Mouse (Mus musculus): Measurements from ENCODE around the gene Esrrg. TPM values are rescaled to one million over a fixed set of nuclear protein-coding genes. Genes with fewer than 3 reads are reported as not detected.

Esrrg gene
- total and polyA plus RNA-seq, 3 experiments = 0.05 TPM; not detected in 2

DNA sequence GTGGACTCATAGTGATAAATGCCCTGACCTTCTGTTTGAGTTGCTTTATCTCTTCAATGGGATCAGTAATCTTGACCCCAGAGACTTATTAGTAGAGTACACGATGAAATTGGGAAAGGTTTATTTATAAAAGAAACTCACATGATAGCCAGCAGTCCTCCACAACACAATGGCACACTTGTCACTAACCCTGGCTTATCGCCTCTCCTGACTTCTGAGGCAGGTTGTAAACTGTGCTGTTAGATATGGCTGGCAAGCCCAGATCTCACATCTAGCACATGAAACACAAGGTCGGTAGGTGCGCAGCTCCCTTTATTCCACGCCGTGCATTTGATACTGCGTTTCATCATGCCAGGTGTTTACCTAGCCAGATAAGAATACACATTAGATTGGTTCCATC, 288.3 kb downstream of the Esrrg start:
- TF ChIP-seq GATA1 (IDR thresholded peaks at IDR 0.05; ENCODE audit: borderline replicate concordance, low read length) (no peak), CTCF (IDR thresholded peaks at IDR 0.05; ENCODE audit: low read depth, low read length) (no peak)
- Histone ChIP-seq H3K27me3 (ENCODE audit: insufficient read depth, low read length) (no peaks in the 10 kb centered on the region), H3K36me3 (replicated peaks) (no peaks in the 10 kb centered on the region), H3K4me3 (ENCODE audit: low read depth, low read length) (no peak overlapping the region), H3K9me3 (replicated peaks) (peaks cover 53% of the 10 kb centered on the region), H3K4me1 (ENCODE audit: insufficient read depth, low read depth, low read length) (no peaks in the 10 kb centered on the region)
- ATAC-seq (ENCODE audit: extremely low read depth, insufficient number of reproducible peaks, low FRiP score, poor library complexity, severe bottlenecking) = no peak
- no peak for DNase-seq (ENCODE audit: low spot score)

DNA sequence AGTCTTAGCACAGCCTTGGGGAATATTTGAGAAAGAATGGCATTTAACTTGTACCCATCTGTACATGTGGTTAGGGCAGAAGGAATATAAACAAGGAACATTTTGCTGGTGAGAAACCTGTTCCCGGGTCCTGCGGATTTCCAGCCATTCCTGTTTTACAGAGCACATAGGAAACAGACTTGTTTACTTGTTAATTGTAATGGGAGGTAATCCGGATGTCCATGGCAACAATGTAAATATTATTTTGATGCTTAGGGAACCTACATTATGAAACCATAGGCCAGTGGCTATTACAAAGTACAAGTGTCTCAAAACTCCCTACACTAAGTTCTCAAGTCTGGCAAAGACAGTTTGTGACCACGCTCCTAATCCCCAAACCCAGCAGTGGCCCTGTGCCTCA, 290.9 kb downstream of the Esrrg start:
- H3K27me3 ChIP-seq (ENCODE audit: insufficient read depth, low read length) = no peaks in the 10 kb centered on the region
- no peaks in the 10 kb centered on the region for H3K4me1 ChIP-seq (ENCODE audit: insufficient read depth, low read depth, low read length)
- TF ChIP-seq CTCF (IDR thresholded peaks at IDR 0.05; ENCODE audit: low read depth, low read length) (no peak), GATA2 (IDR thresholded peaks at IDR 0.05; ENCODE audit: borderline replicate concordance, low read depth, low read length) (no peak), GATA1 (IDR thresholded peaks at IDR 0.05; ENCODE audit: borderline replicate concordance, low read length) (no peak), TAL1 (conservative IDR thresholded peaks at IDR 0.05; ENCODE audit: low read depth, low read length) (no peak), POLR2AphosphoS5 (IDR thresholded peaks at IDR 0.05; ENCODE audit: insufficient replicate concordance, low read depth, low read length) (no peak)
- peaks cover 57% of the 10 kb centered on the region for H3K9me3 ChIP-seq (replicated peaks)
- ATAC-seq (ENCODE audit: extremely low read depth, insufficient number of reproducible peaks, low FRiP score, poor library complexity, severe bottlenecking) (no peak), DNase-seq (ENCODE audit: low spot score) (no peak)
- H3K36me3 ChIP-seq (replicated peaks) = no peaks in the 10 kb centered on the region
- H3K4me3 ChIP-seq (ENCODE audit: low read depth, low read length) = no peak overlapping the region

DNA sequence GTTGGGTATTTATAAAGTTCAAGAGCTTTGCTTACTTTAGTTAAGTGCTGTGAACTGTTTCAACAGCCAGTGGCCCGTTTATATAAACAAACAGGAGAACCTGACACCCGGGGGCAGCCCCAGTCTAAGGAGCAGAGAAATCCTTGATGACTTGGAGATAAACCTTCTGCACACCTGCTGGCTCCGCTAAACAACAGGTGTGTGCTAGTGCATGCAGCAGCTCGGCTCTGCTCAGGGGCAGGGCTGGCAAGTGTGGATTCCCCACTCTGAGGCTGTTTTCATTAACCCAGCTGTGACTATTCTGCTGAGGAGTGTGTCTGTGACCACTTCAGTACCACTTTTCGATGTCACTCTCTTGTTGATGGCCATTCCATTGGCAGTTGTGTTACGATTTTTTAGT, 292.2 kb downstream of the Esrrg start:
- no peak overlapping the region for H3K4me3 ChIP-seq (ENCODE audit: low read depth, low read length)
- H3K27me3 ChIP-seq (ENCODE audit: insufficient read depth, low read length) = no peaks in the 10 kb centered on the region
- no peak for TF ChIP-seq POLR2AphosphoS5 (IDR thresholded peaks at IDR 0.05; ENCODE audit: insufficient replicate concordance, low read depth, low read length)
- no peak for TF ChIP-seq GATA2 (IDR thresholded peaks at IDR 0.05; ENCODE audit: borderline replicate concordance, low read depth, low read length)
- TF ChIP-seq CTCF (IDR thresholded peaks at IDR 0.05; ENCODE audit: low read depth, low read length) = no peak
- no peak for TF ChIP-seq GATA1 (IDR thresholded peaks at IDR 0.05; ENCODE audit: borderline replicate concordance, low read length)
- TF ChIP-seq TAL1 (conservative IDR thresholded peaks at IDR 0.05; ENCODE audit: low read depth, low read length) = no peak
- DNase-seq (ENCODE audit: low spot score) = no peak
- peaks cover 53% of the 10 kb centered on the region for H3K9me3 ChIP-seq (replicated peaks)
- no peak for ATAC-seq (ENCODE audit: extremely low read depth, insufficient number of reproducible peaks, low FRiP score, poor library complexity, severe bottlenecking)
- H3K4me1 ChIP-seq (ENCODE audit: insufficient read depth, low read depth, low read length) = no peaks in the 10 kb centered on the region
- no peaks in the 10 kb centered on the region for H3K36me3 ChIP-seq (replicated peaks)

DNA sequence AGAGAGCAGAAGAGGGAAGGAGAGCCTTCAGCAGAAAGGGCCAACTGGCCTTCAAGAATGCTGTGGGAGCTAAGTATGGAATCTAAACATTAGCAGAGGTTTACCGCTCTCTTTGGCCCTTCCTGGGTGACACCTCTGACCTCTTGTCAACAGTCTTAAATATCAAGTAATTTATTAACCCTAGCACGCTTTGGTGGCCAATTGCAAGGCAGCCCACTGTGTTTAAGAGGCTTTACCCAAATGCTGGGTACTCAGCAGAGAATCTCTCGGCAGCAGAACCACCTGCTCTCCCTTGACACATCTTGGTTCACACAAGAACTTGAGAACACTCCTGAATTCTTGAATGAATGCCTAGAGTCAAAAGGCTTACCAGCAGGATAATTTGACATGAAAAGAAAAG, 293.6 kb downstream of the Esrrg start:
- no peak for DNase-seq (ENCODE audit: low spot score)
- no peak overlapping the region for H3K4me3 ChIP-seq (ENCODE audit: low read depth, low read length)
- no peak for TF ChIP-seq CTCF (IDR thresholded peaks at IDR 0.05; ENCODE audit: low read depth, low read length)
- no peak for TF ChIP-seq POLR2AphosphoS5 (IDR thresholded peaks at IDR 0.05; ENCODE audit: insufficient replicate concordance, low read depth, low read length)
- TF ChIP-seq TAL1 (conservative IDR thresholded peaks at IDR 0.05; ENCODE audit: low read depth, low read length) = no peak
- no peak for TF ChIP-seq GATA2 (IDR thresholded peaks at IDR 0.05; ENCODE audit: borderline replicate concordance, low read depth, low read length)
- no peak for TF ChIP-seq GATA1 (IDR thresholded peaks at IDR 0.05; ENCODE audit: borderline replicate concordance, low read length)
- H3K27me3 ChIP-seq (ENCODE audit: insufficient read depth, low read length) = no peaks in the 10 kb centered on the region
- H3K36me3 ChIP-seq (replicated peaks) = no peaks in the 10 kb centered on the region
- peaks cover 52% of the 10 kb centered on the region for H3K9me3 ChIP-seq (replicated peaks)
- H3K4me1 ChIP-seq (ENCODE audit: insufficient read depth, low read depth, low read length) = no peaks in the 10 kb centered on the region
- no peak for ATAC-seq (ENCODE audit: extremely low read depth, insufficient number of reproducible peaks, low FRiP score, poor library complexity, severe bottlenecking)

DNA sequence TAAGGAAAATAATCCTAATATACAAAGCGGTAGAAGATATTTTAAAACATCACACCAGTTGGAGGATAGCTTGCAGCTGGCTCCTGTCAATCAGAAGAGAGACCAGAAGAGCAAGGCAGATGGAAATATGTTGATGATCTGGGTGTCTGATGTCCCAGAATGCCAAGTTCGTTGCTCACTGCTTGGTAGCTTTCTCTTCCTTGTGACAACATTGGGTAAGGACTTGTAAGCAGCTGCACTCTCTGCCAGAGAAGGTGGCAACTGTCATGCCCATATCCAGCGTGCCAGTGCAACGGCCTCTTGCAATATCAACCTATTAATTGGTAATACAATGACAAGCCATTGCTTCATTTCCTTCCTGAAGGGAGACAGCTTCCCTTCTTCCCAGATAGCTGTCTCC, 296.1 kb downstream of the Esrrg start:
- TF ChIP-seq TAL1 (conservative IDR thresholded peaks at IDR 0.05; ENCODE audit: low read depth, low read length) (no peak), POLR2AphosphoS5 (IDR thresholded peaks at IDR 0.05; ENCODE audit: insufficient replicate concordance, low read depth, low read length) (no peak), GATA2 (IDR thresholded peaks at IDR 0.05; ENCODE audit: borderline replicate concordance, low read depth, low read length) (no peak), GATA1 (IDR thresholded peaks at IDR 0.05; ENCODE audit: borderline replicate concordance, low read length) (no peak), CTCF (IDR thresholded peaks at IDR 0.05; ENCODE audit: low read depth, low read length) (no peak)
- DNase-seq (ENCODE audit: low spot score) = no peak
- no peaks in the 10 kb centered on the region for H3K27me3 ChIP-seq (ENCODE audit: insufficient read depth, low read length)
- H3K4me1 ChIP-seq (ENCODE audit: insufficient read depth, low read depth, low read length) = no peaks in the 10 kb centered on the region
- no peaks in the 10 kb centered on the region for H3K36me3 ChIP-seq (replicated peaks)
- no peak for ATAC-seq (ENCODE audit: extremely low read depth, insufficient number of reproducible peaks, low FRiP score, poor library complexity, severe bottlenecking)
- H3K4me3 ChIP-seq (ENCODE audit: low read depth, low read length) = no peak overlapping the region
- peaks cover 59% of the 10 kb centered on the region for H3K9me3 ChIP-seq (replicated peaks)

DNA sequence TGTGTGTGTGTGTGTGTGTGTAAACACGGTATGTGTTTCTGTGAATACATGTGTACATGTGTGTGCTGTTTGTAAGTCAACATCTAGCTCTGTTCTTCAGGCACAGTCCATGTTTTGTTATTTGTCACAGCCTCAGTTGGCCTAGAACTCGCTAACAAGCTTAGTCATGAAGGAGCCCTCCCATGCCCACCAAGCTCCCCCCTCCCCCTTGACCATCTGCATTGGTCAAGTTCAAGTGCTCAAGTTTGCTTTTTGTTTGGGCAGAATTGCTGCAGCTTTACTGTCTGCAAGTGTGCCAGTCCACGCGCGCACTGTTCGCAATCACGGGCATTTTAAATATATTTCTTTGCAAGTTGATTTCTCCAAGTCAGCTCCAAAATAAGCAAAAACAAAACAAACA, 298.8 kb downstream of the Esrrg start:
- Histone ChIP-seq H3K4me3 (ENCODE audit: low read depth, low read length) (no peak overlapping the region), H3K27me3 (ENCODE audit: insufficient read depth, low read length) (no peaks in the 10 kb centered on the region), H3K9me3 (replicated peaks) (peaks cover 50% of the 10 kb centered on the region), H3K36me3 (replicated peaks) (no peaks in the 10 kb centered on the region), H3K4me1 (ENCODE audit: insufficient read depth, low read depth, low read length) (no peaks in the 10 kb centered on the region)
- no peak for ATAC-seq (ENCODE audit: extremely low read depth, insufficient number of reproducible peaks, low FRiP score, poor library complexity, severe bottlenecking)
- no peak for DNase-seq (ENCODE audit: low spot score)
- no peak for TF ChIP-seq TAL1 (conservative IDR thresholded peaks at IDR 0.05; ENCODE audit: low read depth, low read length)
- no peak for TF ChIP-seq CTCF (IDR thresholded peaks at IDR 0.05; ENCODE audit: low read depth, low read length)
- no peak for TF ChIP-seq GATA1 (IDR thresholded peaks at IDR 0.05; ENCODE audit: borderline replicate concordance, low read length)
- no peak for TF ChIP-seq GATA2 (IDR thresholded peaks at IDR 0.05; ENCODE audit: borderline replicate concordance, low read depth, low read length)
- TF ChIP-seq POLR2AphosphoS5 (IDR thresholded peaks at IDR 0.05; ENCODE audit: insufficient replicate concordance, low read depth, low read length) = no peak

DNA sequence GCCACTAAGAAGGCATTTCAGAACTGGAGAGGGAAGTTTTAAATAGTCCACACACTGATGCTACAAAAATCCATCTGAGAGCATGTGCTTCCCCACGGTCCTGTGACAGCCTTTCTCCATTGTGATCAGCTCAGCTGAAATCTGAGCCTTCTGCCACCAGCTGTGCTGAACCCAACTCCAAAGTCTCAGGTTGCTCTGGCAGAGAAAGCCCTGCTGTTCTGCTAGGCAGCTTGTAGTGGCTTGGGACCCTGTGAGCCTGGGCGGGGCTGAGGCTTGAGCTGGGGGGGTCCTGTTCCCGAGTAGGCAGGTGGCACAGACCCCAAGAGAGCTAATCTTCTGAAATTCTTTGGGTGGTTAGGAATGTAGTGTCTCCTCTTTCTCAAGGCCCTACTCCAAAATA, 299.3 kb downstream of the Esrrg start:
- Histone ChIP-seq H3K9me3 (replicated peaks) (peaks cover 51% of the 10 kb centered on the region), H3K27me3 (ENCODE audit: insufficient read depth, low read length) (no peaks in the 10 kb centered on the region), H3K36me3 (replicated peaks) (no peaks in the 10 kb centered on the region), H3K4me3 (ENCODE audit: low read depth, low read length) (no peak overlapping the region), H3K4me1 (ENCODE audit: insufficient read depth, low read depth, low read length) (no peaks in the 10 kb centered on the region)
- no peak for DNase-seq (ENCODE audit: low spot score)
- TF ChIP-seq TAL1 (conservative IDR thresholded peaks at IDR 0.05; ENCODE audit: low read depth, low read length) (no peak), CTCF (IDR thresholded peaks at IDR 0.05; ENCODE audit: low read depth, low read length) (no peak), GATA2 (IDR thresholded peaks at IDR 0.05; ENCODE audit: borderline replicate concordance, low read depth, low read length) (no peak), GATA1 (IDR thresholded peaks at IDR 0.05; ENCODE audit: borderline replicate concordance, low read length) (no peak), POLR2AphosphoS5 (IDR thresholded peaks at IDR 0.05; ENCODE audit: insufficient replicate concordance, low read depth, low read length) (no peak)
- no peak for ATAC-seq (ENCODE audit: extremely low read depth, insufficient number of reproducible peaks, low FRiP score, poor library complexity, severe bottlenecking)
